Mouse (Mus musculus) ES-E14 (cell line): ENCODE measurements at regions not wholly inside any gene's neighbourhood (a gene's known extent, or its start where the extent isn't known, plus 50 kb on each side); places are given as distances from the start of the nearest gene placed in this dataset.

Experiments
- DNase-seq: peaks from one replicate; pipeline ENCODE4 v3.0.0-alpha.2; 2013; ENCODE audit warnings: low read depth, low spot score
- H3K27ac ChIP-seq: 2 replicates; pipeline ENCODE4 v1.5.1; 2012; ENCODE audit warnings: low read depth, mild to moderate bottlenecking, low read length, moderate library complexity, mixed read lengths; ENCODE audit not compliant: poor library complexity, insufficient read depth, severe bottlenecking
- H3K36me3 ChIP-seq: 2 replicates; pipeline ENCODE4 v1.6.1; 2012; ENCODE audit warnings: mild to moderate bottlenecking, low read length, moderate library complexity, mixed read lengths; ENCODE audit not compliant: control insufficient read depth, poor library complexity, insufficient read depth, severe bottlenecking
- H3K4me1 ChIP-seq, 2 experiments: fragments of 150-350 bp in 1 of 2; sonication (generic) in 1 of 2; 2 replicates each; pipeline ENCODE4 v1.6.1; 2012; ENCODE audit warnings: low read length in 2 of 2, mild to moderate bottlenecking in 1 of 2, mixed read lengths in 1 of 2; ENCODE audit not compliant: control insufficient read depth in 2 of 2, insufficient read depth in 2 of 2, poor library complexity in 1 of 2
- H3K4me3 ChIP-seq, 2 experiments: fragments of 150-350 bp in 1 of 2; sonication (generic) in 1 of 2; 2 replicates each; pipeline ENCODE4 v1.5.1; 2012; ENCODE audit warnings: low read length in 2 of 2, low read depth in 1 of 2, mild to moderate bottlenecking in 1 of 2, mixed read lengths in 1 of 2; ENCODE audit not compliant: insufficient read depth in 1 of 2, poor library complexity in 1 of 2, severe bottlenecking in 1 of 2
- H3K9ac ChIP-seq: 2 replicates; pipeline ENCODE4 v1.6.1; 2012; ENCODE audit warnings: low read depth, mild to moderate bottlenecking, low read length, mixed read lengths; ENCODE audit not compliant: poor library complexity, insufficient read depth, severe bottlenecking
- H3K9me3 ChIP-seq: fragments of 150-350 bp; sonication (generic); 2 replicates; pipeline ENCODE4 v1.6.1; 2012; ENCODE audit warnings: low read depth, mild to moderate bottlenecking, low read length; ENCODE audit not compliant: control insufficient read depth, insufficient read depth
- CHD2 ChIP-seq: IDR thresholded peaks from 2 replicates; pipeline ENCODE4 v1.6.1; 2014; ENCODE audit warnings: mild to moderate bottlenecking, low read depth, low read length, inconsistent platforms
- HCFC1 ChIP-seq: IDR thresholded peaks from 2 replicates; pipeline ENCODE4 v1.6.1; 2012; ENCODE audit warnings: low read length, inconsistent platforms, borderline replicate concordance; ENCODE audit not compliant: insufficient read depth
- ZNF384 ChIP-seq: IDR thresholded peaks from 2 replicates; pipeline ENCODE4 v1.6.1; 2012; ENCODE audit warnings: low read depth, low read length, inconsistent platforms
- in situ Hi-C, 2 experiments: fragments of 600-800 bp; cut with MboI; formaldehyde crosslinking; loops; one replicate each; pipeline ENCODE4 v1.15.1; 2025; ENCODE audit warnings: low sequenced_read_pairs in 2 of 2, inconsistent platforms in 1 of 2; ENCODE audit not compliant: unreplicated experiment in 2 of 2

DNA sequence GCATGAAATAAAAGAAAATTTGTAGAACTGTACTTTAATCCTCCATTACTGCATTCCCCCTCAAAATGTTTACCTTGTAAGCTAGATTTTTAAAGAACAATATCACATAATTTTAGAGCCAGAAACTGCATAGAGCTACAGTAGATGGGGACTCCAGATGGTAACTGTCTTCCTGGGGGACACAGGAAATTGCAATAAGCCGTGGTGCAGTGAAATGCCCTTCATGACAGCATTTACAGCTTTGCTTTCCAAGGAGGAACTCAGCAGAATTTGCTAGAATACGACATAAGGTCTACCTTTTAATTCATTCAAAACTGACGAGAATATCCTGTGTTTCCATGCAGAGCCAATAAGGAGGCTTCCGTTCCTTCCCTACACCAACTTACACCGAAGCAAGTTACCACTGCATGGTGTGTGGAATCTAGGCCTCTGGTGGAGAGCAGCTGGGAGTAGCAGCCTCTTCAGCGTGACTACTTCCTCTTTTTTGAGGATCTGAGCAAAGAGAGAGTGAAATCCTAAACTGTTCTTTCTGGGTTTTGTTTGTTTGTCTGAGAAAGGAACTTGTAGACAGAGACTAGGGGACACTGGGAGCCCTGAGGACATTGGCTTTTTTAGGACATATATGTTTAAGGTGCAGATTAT lies 164.6 kb downstream of the Gm9376 start:
- Histone ChIP-seq H3K9me3 (no peaks in the 10 kb centered on the region), H3K4me1 (no peaks in the 10 kb centered on the region; a peak in 1 of 4 replicates), H3K27ac (no peak overlapping the region), H3K9ac (no peak overlapping the region), H3K4me3 (no peak overlapping the region), H3K36me3 (no peaks in the 10 kb centered on the region)
- in situ Hi-C loops: no loop called here
- TF ChIP-seq HCFC1: no peak
- no peak for TF ChIP-seq CHD2
- no peak for TF ChIP-seq ZNF384
- DNase-seq: no peak
